Mouse (Mus musculus) MEL (cell line): ENCODE measurements around the gene Snrpf.

ENCODE experiments used
- CHD2 ChIP-seq: IDR thresholded peaks from 2 replicates; pipeline ENCODE4 v1.6.1; 2011; ENCODE audit warnings: low read length, improper control_type of control experiment
- EP300 ChIP-seq, 2 experiments: IDR thresholded peaks; 2 replicates each; pipeline ENCODE4 v1.6.1; 2011; ENCODE audit warnings: improper control_type of control experiment in 2 of 2, low read length in 2 of 2, low read depth in 1 of 2, mild to moderate bottlenecking in 1 of 2
- USF1 ChIP-seq: IDR thresholded peaks from 2 replicates; pipeline ENCODE4 v1.6.1; 2014; ENCODE audit warnings: low read depth, mild to moderate bottlenecking, inconsistent platforms, low read length, improper control_type of control experiment, moderate library complexity
- ZC3H11A ChIP-seq: IDR thresholded peaks from 2 replicates; pipeline ENCODE4 v1.6.1; 2012; ENCODE audit warnings: low read depth, mild to moderate bottlenecking, inconsistent platforms, low read length, improper control_type of control experiment

- TF ChIP-seq CHD2 (no peak), ZC3H11A (no peak), EP300 (IDR thresholded peaks at IDR 0.05; ENCODE audit: low read depth in 1 of 2, low read length in 2 of 2) (no peak), USF1 (no peak)
Measured at GRCm38 (mm10) chr10:93567066-93567465, 22.4 kb downstream of the Snrpf start.
